Mouse (Mus musculus): ENCODE data around the gene Tspear.

DNA sequence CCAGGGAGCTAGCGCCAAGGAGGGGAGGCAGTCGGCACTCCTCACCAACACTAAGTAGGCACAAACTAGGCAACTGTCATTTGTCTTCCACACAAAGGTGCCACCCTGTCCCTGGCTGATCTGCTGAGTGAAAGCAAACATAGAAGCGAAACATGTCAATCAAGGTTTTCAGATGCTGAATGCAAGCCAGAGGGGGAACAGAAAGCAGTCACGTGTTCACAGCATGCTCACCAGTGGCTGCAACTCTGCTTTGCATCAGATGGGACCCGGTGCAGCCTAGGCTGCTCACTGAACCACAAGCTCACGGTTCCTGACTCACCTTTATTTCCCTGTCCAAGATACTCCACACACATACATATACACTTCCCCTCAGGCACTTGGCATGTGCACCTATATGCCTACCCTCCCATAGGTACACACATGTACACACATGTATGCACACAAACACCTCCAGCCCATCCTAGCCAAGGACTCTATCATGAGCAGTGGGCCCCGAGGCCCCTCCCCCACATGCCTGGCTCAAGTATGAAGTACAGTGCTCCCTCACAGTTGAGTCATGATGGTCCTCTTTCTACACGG lies 204.7 kb downstream of the Tspear start:
- TF ChIP-seq POLR2A (IDR thresholded peaks at IDR 0.05; ENCODE audit: low read depth, low read length) (no peak), CTCF (IDR thresholded peaks at IDR 0.05; ENCODE audit: extremely low read depth, insufficient read depth, insufficient read length, insufficient replicate concordance) (no peak)
